Mouse (Mus musculus) limb, embryonic 14.5 days (tissue): ENCODE data around the gene Midn. TPM values are rescaled to one million over a fixed set of nuclear protein-coding genes. Genes with fewer than 3 reads are reported as not detected.

Source experiments
- ATAC-seq: fragments of 200-750 bp; cut with Nextera tagmentation; 2 replicates; pipeline ENCODE4 v1.8.0; 2017; ENCODE audit warnings: low read depth, moderate number of reproducible peaks, moderate TSS enrichment; ENCODE audit not compliant: low FRiP score
- DNase-seq: peaks from one replicate; pipeline ENCODE4 v3.0.0-alpha.2; 2015; ENCODE audit warnings: low spot score
- H3K27ac ChIP-seq: fragments of 300-500 bp; sonication (generic); replicated peaks from 2 replicates; pipeline ENCODE4 v1.5.1; 2014; ENCODE audit warnings: low read depth, mild to moderate bottlenecking, low read length, moderate library complexity, mixed read lengths
- H3K27me3 ChIP-seq: fragments of 300-500 bp; sonication (generic); 2 replicates; pipeline ENCODE4 v1.6.1; 2014; ENCODE audit warnings: low read length, mixed read lengths; ENCODE audit not compliant: control insufficient read depth, insufficient read depth
- H3K36me3 ChIP-seq: fragments of 300-500 bp; sonication (generic); 2 replicates; pipeline ENCODE4 v1.6.1; 2014; ENCODE audit warnings: mild to moderate bottlenecking, low read length, moderate library complexity, mixed read lengths; ENCODE audit not compliant: control insufficient read depth, insufficient read depth
- H3K4me1 ChIP-seq: fragments of 300-500 bp; sonication (generic); 2 replicates; pipeline ENCODE4 v1.6.1; 2014; ENCODE audit warnings: antibody characterized with exemption, low read length, mixed read lengths; ENCODE audit not compliant: control insufficient read depth, insufficient read depth
- H3K4me2 ChIP-seq: fragments of 300-500 bp; sonication (generic); replicated peaks from 2 replicates; pipeline ENCODE4 v1.6.1; 2014; ENCODE audit warnings: low read depth, mild to moderate bottlenecking, low read length, moderate library complexity; ENCODE audit not compliant: severe bottlenecking
- H3K4me3 ChIP-seq: fragments of 300-500 bp; sonication (generic); replicated peaks from 2 replicates; pipeline ENCODE4 v1.5.1; 2014; ENCODE audit warnings: low read length
- H3K9ac ChIP-seq: fragments of 300-500 bp; sonication (generic); 2 replicates; pipeline ENCODE4 v1.6.1; 2014; ENCODE audit warnings: mild to moderate bottlenecking, low read depth, low read length, moderate library complexity; ENCODE audit not compliant: severe bottlenecking
- H3K9me3 ChIP-seq: fragments of 300-500 bp; sonication (generic); 2 replicates; pipeline ENCODE4 v1.6.1; 2016; ENCODE audit warnings: low read length; ENCODE audit not compliant: control insufficient read depth
- POLR2A ChIP-seq: fragments of 200-500 bp; IDR thresholded peaks from 2 replicates; pipeline ENCODE4 v1.8.0; 2012; ENCODE audit warnings: inconsistent platforms, mild to moderate bottlenecking, moderate library complexity, borderline replicate concordance; ENCODE audit not compliant: insufficient read depth, insufficient read length; ENCODE audit errors: extremely low read depth
- WGBS: fragments of 180-500 bp; shearing (Covaris S2); extraction: QIAGEN DNeasy Blood & Tissue Kit; methylation state at CpG from one replicate; pipeline ENCODE4 v1.1.7; 2014; 5-methylcytosine and 5-hydroxymethylcytosine counted together
- polyA plus RNA-seq, 2 experiments: library from polyadenylated mRNA; depleted of rRNA in 1 of 2; stranded (reverse) in 1 of 2; unstranded in 1 of 2; fragments of >200 nt; fragmentation: Nextera tagmentation in 1 of 2; extraction: Ambion mirVana in 1 of 2; gene quantifications; 2 replicates each; pipeline versions ENCODE4 v1.2.1 to v1.2.3; 2012 to 2014

The Midn gene
- polyA plus RNA-seq, 2 experiments: 33.4 to 108 TPM

DNA sequence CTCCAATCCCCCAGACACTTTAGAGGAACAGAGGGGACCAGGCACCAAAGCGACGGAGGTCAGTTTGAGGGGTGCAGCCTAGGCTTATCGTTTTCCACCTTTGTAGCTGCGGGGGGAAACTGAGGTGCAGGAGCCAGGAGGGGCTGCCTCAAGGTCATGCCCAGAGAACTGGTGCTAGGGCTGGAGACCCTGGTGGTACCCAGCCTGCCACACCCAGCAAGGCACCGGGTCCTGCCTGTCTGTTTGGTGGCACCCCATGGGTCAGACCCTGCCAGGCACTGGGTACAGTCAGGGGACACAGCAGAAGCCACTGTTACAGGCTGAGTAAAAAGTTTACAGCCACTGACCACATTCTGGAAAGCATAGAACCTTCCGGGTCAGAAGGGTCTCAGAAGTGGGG, 32.2 kb downstream of the Midn start:
- DNase-seq: no peak
- H3K27ac ChIP-seq: no peak overlapping the region

GRCm38 (mm10) chr10:80180823-80181222, 32.8 kb downstream of the Midn start:
- H3K4me1 ChIP-seq: peaks cover 17% of the 10 kb centered on the region
- H3K9me3 ChIP-seq: no peaks in the 10 kb centered on the region
- H3K27me3 ChIP-seq: no peaks in the 10 kb centered on the region
- H3K4me2 ChIP-seq: peak overlapping the region; percentile 91
- no peak for TF ChIP-seq POLR2A
- peak overlapping the region; percentile 94 for H3K9ac ChIP-seq
- ATAC-seq (no peak), DNase-seq (no peak)
- 22% methylated on average over 5 of the region's 5 CpGs for WGBS
- H3K27ac ChIP-seq: no peak overlapping the region
- H3K36me3 ChIP-seq: 0 out of 2 replicates have a peak, but pooled peaks cover 15% of the 10 kb centered on the region
- H3K4me3 ChIP-seq: peak overlapping the region; percentile 81

More for the DNA sequence above, 32.2 kb downstream of the Midn start:
- H3K36me3 ChIP-seq: 0 out of 2 replicates have a peak, but pooled peaks cover 15% of the 10 kb centered on the region
- H3K9me3 ChIP-seq: no peaks in the 10 kb centered on the region
- H3K4me3 ChIP-seq: peak overlapping the region; percentile 81
- H3K4me2 ChIP-seq: peak overlapping the region; percentile 91
- 28% methylated on average over 6 of the region's 6 CpGs for WGBS
- peaks cover 17% of the 10 kb centered on the region for H3K4me1 ChIP-seq
- TF ChIP-seq POLR2A: no peak
- no peak for ATAC-seq
- peak overlapping the region; percentile 94 for H3K9ac ChIP-seq
- H3K27me3 ChIP-seq: no peaks in the 10 kb centered on the region

- no peak for TF ChIP-seq POLR2A
- no peak overlapping the region for H3K27ac ChIP-seq
- DNase-seq (no peak), ATAC-seq (no peak)
- H3K36me3 ChIP-seq: peaks cover 27% of the 10 kb centered on the region
- 94% methylated on average over 7 of the region's 7 CpGs for WGBS
- H3K27me3 ChIP-seq: no peaks in the 10 kb centered on the region
- H3K4me3 ChIP-seq: no peak overlapping the region
- H3K9me3 ChIP-seq: no peaks in the 10 kb centered on the region
- no peak overlapping the region for H3K9ac ChIP-seq
- no peak overlapping the region for H3K4me2 ChIP-seq
- H3K4me1 ChIP-seq: peaks cover 17% of the 10 kb centered on the region
Observed at GRCm38 (mm10) chr10:80182547-80182946, 34.5 kb downstream of the Midn start.

DNA sequence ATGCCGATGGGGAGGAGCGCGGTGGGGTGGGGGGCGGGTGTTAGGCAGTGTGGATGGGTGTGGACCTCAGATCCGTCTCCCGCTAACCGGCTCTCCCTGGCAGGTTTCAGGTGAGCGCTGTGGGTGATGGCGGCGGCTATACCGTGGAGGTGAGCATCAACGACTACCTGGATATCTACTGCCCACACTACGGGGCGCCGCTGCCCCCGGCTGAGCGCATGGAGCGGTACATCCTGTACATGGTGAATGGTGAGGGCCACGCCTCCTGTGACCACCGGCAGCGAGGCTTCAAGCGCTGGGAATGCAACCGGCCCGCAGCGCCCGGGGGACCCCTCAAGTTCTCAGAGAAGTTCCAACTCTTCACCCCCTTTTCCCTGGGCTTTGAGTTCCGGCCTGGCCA, 38.6 kb downstream of the Midn start:
- 50% methylated on average over 26 of the region's 27 CpGs for WGBS
- no peak for ATAC-seq
- Histone ChIP-seq H3K4me1 (peaks cover 11% of the 10 kb centered on the region), H3K36me3 (peaks cover 45% of the 10 kb centered on the region), H3K4me2 (no peak overlapping the region), H3K27me3 (peaks cover 20% of the 10 kb centered on the region), H3K4me3 (no peak overlapping the region), H3K9me3 (no peaks in the 10 kb centered on the region), H3K27ac (no peak overlapping the region), H3K9ac (no peak overlapping the region)
- DNase-seq: no peak
- TF ChIP-seq POLR2A: no peak

DNA sequence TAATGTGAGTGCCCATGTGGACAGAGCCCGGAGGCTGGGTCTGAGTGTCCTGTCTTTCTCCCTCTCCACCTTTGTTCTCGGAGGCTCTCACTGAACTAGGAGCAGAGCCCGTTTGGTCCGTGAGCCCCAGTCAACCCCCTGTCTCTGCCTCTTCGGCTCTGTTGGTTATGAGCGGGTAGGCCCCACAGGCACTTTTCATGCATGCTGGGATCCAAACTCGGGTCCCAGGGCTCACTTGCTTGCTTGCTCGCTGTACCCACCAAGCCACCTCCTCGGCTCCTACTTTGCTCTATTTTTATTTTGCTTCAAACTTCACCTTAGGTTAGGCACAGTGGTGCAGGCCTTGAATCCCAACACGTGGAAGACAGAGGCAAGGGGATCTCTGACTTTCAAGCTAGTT, 39.7 kb downstream of the Midn start:
- 93% methylated on average over 10 of the region's 10 CpGs for WGBS
- no peak for ATAC-seq
- no peak overlapping the region for H3K4me3 ChIP-seq

More for the DNA sequence above, 39.7 kb downstream of the Midn start:
- peaks cover 37% of the 10 kb centered on the region for H3K36me3 ChIP-seq
- no peak overlapping the region for H3K27ac ChIP-seq
- no peaks in the 10 kb centered on the region for H3K9me3 ChIP-seq
- H3K4me2 ChIP-seq: no peak overlapping the region
- peaks cover 10% of the 10 kb centered on the region for H3K4me1 ChIP-seq
- no peak for TF ChIP-seq POLR2A
- DNase-seq: no peak
- no peak overlapping the region for H3K9ac ChIP-seq
- peaks cover 22% of the 10 kb centered on the region for H3K27me3 ChIP-seq
